Mouse (Mus musculus): Measurements from ENCODE around the gene Hoxd10.

Gene Hoxd10

DNA sequence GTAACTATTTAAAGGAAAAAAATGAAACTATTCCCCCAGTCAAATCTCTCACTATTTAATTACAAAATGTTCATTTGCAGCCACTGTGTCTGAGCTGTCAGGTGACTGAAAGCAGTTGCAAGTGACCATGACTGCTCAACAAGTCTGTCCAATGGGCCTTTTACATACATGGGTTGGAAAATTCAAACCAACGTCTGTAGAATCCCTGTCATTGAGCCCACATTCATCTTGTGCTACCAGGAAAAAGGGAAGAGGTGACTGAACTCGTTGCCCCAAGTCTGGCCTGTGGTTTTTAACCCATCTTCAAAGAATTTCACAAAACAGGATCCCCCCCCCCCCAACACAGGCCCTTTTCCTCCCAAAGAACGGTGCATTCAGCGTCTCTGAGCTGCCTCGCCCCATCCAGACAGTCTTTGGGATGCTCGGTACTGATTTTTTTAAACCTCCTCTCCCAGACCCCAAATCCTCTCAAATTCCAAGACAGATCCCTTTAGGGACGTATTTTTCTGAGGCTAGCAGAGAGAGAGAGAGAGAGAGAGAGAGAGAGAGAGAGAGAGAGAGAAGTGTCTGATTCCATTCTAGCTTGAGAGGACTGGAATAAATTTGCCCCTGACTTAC, 4.2 kb downstream of the Hoxd10 start:
- no peak for DNase-seq (ENCODE audit: low spot score in 2 of 2)

DNA sequence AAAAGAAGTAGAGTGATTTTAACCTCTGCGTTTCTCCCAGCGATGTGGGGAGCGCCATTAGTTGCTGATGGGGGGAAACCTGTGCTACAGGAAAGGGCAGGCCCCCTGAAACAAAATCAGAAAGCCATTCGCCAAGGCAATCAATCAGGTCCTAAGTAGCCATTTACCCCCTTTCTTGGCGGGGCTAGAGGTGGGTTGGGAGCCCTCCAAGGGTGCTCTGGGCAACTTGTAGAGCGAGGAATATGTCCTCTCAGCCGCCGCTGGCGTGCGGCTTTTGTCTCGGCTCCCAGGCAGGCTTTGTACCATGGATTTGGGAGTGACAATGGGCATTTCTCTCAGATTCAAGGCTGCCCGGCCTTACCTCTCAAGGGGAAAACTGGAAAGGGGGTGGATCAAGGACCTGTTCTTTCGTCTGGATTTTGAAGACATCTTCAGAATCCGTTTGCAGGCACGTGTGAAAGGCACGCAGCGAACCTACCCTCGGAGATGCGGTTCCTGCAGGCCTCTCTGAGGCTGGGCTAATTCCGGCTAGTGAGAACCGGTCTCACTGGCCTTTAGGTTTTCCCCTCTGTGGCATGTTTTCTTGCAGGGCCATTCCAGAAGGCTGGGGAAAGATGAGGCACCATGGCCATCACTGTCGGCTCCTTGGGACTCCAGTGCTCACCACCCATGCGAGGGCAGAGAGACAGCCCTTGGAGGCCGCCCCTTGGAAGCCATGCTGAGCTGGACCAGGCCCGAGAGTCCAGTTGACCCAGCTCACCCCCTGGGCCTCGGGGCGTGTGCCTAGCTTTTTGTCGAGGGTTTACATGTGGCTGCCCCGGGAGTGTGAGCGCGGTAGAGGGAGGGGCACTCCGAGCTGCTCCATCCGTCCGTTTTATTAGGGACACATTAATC, 5.0 kb downstream of the Hoxd10 start:
- no peak for DNase-seq (ENCODE audit: low spot score in 2 of 2)

- no peak for DNase-seq (ENCODE audit: low spot score in 2 of 2)
These were observed 5.9 kb downstream of the Hoxd10 start, which contains the start of gene Hoxd9 for GRCm38 (mm10) chr2:74697567-74698121. Gene Hoxd9 (plus strand): TSS chr2:74697727.

DNA sequence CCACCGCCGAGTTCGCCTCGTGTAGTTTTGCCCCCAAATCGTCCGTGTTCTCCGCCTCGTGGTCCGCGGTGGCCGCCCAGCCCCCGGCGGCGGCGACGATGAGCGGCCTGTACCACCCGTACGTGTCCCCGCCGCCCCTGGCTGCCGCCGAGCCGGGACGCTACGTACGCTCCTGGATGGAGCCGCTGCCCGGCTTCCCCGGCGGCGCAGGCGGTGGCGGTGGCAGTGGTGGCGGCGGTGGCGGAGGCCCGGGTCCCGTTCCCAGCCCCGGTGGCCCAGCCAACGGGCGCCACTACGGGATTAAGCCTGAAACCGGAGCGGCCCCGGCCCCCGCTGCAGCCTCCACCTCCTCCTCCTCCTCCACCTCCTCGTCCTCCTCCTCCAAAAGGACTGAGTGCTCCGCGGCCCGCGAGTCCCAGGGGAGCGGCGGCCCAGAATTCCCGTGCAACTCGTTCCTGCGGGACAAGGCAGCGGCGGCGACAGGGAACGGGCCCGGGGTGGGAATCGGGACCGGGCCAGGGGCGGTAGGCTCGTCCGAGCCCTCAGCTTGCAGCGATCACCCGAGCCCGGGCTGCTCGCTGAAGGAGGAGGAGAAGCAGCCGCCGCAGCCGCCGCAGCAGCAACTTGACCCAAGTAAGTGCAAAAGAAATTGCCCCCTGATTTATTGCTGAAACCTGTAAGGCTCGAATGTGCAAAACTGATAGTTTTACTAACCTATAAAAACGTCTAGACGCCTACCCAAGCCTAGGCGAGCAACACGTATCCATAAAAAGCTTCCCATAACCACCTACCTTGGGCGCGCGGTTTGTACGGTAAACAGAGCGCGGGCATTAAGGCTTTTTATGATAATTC, 6.7 kb downstream of the Hoxd10 start:
- no peak for DNase-seq (ENCODE audit: low spot score in 2 of 2)

DNA sequence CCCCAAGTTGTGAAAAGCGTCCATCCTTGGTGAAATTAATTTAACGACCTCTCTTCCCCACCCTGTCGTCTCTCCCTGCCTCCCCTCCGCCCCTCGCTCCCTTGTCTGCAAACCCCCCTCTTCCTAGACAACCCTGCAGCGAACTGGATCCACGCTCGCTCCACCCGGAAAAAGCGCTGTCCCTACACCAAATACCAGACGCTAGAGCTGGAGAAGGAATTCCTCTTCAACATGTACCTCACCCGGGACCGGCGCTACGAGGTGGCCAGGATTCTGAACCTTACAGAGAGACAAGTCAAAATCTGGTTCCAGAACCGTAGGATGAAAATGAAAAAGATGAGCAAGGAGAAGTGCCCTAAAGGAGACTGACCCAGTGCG, 7.3 kb downstream of the Hoxd10 start:
- no peak for DNase-seq (ENCODE audit: low spot score in 2 of 2)

DNA sequence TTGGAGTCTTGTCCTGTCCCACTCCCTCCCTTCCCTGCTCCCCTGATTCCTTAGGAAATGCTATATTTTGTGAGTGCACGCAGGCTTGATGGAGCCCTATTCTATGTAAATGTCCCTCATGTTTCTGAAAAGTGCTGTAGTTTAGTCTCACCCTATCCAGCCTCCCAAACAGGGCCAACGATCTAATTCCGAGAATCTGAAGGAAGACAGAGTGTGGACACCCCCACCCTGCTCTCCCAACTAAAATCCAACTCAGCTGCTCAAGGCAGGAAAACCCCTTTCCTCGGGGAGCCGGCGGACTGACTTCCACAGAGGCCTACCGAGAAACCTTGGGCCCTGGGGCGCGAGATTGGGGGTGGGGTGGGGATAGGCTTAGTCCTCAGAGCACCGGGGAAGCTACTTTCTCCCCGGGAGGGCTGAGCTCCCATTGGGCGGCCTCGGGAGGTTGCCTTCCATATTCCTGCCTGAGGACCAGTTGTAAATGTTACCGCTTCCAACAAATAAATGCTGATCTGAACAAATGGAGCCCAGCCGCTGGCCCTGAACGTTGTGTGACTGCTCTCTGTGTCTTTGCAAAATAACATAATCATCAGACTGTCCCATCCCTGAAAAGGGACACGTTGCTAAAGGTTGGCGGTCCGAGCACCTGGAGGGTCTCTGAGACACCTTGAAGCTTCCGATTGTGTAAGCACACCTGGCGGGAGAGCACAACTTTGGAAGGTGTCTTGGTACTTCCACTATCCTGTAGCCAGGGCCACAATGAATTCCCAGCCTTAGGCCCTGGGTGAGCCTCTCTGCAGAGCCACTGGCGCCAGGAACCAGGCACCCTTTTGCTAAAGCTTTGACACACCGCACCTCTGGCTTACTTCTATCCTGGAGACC, 8.2 kb downstream of the Hoxd10 start:
- DNase-seq (ENCODE audit: low spot score in 2 of 2) = no peak

DNA sequence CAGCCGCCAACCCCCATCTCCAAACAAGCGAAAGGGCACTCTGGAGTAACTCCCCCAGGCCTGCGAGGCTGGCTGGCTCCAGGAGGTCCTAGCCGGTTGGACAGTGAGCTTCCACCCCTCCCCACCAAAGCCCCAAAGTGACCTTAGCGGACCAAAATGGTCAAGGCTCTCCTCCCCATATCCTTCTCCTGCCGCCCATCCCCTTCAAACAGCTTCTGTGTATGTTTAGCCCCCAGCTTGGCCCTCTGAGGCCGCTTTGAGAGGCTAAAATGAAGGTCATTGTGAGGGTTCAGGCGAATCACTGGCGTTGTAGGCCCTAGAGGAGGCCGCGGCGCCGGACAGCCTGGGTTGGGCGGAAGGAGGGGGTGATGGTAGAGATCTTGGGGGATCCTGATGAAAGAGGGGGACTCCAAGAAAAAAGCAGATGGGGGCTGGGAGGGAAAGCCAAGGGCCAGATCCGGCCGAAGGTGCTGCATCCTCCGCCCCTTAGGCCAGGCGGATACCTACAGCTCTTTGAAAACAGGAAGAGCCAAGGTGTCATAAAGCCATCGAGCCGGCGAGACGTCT, 8.9 kb downstream of the Hoxd10 start:
- no peak for DNase-seq (ENCODE audit: low spot score in 2 of 2)

- peak; percentile 77 to 86 for DNase-seq (ENCODE audit: low spot score in 2 of 2)
These were observed 10.5 kb downstream of the Hoxd10 start for GRCm38 (mm10) chr2:74701949-74702819.

- DNase-seq (ENCODE audit: low spot score in 2 of 2) = no peak
These were observed 11.1 kb downstream of the Hoxd10 start for GRCm38 (mm10) chr2:74702820-74703219.

- no peak for DNase-seq (ENCODE audit: low spot score in 2 of 2)
These were observed 11.6 kb downstream of the Hoxd10 start for GRCm38 (mm10) chr2:74703317-74703716.

- DNase-seq (ENCODE audit: low spot score in 2 of 2) = no peak
These were observed 12.1 kb downstream of the Hoxd10 start for GRCm38 (mm10) chr2:74703720-74704392.

DNA sequence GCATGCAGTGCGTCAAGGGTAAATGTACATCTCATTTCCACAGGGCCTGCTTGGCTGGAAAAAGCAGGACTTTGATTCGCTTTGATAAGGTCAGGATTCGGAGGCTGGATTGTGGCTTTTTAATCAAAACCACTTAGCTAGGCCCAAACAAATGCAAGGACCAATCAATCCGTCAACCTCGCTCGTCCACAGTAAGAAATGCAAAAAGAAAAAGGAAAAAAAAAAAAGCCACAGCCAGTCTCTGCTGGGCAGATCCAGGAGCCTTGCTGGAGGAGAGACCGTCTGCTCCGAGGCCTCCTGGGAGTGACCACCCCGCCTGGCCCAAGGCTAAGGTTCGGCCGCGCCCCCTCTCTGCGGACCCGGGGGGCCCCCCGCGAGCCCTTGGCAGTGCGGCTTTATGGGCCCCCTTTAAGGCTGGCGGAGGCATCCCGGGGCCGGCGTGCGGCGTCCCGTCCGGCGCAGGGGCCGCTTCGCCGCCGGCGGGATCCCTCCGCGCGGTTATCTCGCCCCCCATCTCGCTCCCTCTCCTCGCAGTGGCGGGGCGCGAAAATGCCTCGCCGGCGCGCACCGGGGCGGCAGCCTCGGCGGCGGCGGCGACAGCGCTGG, 12.8 kb downstream of the Hoxd10 start, which contains the start of gene Hoxd8:
Hoxd8 (plus strand) TSS at position 223 of the 606 bp plus-strand sequence.
- DNase-seq (ENCODE audit: low spot score in 2 of 2) = no peak

GRCm38 (mm10) chr2:74704999-74705466, 13.3 kb downstream of the Hoxd10 start:
- no peak for DNase-seq (ENCODE audit: low spot score in 2 of 2)

- no peak for DNase-seq (ENCODE audit: low spot score in 2 of 2)
These were observed 13.9 kb downstream of the Hoxd10 start for GRCm38 (mm10) chr2:74705467-74706089.

DNA sequence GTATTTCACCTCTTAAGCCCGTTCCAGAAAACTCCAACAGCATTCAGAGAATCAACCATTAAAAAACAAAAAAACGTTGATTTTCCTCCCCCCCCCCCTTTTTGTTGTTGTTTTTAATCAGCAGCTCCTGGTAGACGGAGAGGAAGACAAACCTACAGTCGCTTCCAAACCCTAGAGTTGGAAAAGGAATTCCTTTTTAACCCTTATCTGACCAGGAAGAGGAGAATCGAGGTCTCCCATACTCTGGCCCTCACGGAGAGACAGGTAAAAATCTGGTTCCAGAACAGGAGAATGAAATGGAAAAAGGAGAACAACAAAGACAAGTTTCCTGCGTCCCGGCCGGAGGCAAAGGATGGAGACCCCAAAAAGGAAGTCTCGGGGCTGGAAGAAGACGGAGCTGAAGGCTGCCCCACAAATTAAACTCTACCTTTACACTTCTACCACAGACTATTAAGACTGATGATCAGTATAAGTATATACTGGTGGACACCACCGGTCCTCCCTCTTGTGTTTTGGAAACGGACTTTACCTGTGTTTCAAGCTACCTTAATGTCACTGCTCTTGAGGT, 14.8 kb downstream of the Hoxd10 start:
- DNase-seq (ENCODE audit: low spot score in 2 of 2) = no peak

DNA sequence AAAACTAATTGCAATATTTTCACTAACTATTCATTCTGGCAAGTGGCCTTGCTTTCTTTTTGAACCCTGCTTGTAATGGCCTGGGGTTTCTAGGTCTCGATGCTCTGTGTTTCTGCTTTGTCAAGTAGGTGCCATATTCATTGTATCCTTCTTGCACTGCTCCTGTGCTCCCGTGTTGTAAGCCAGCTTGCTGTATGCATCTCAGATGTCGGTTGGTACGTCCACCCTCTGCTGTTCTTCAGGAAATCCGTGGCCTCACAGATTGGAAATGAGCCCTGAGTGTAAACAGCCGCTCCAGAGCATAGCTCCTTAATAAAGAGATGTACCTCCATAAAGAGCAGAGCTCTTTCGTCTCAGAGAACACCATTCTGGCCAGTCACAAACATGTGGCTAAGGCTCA, 15.9 kb downstream of the Hoxd10 start:
- no peak for DNase-seq (ENCODE audit: low spot score in 2 of 2)

GRCm38 (mm10) chr2:74708676-74709075, 17.0 kb downstream of the Hoxd10 start:
- no peak for DNase-seq (ENCODE audit: low spot score in 2 of 2)

Data from right cerebral cortex, postnatal 10 days (tissue).